Mouse (Mus musculus) retina, embryonic 14.5 days (tissue): ENCODE results near the gene Thap7.
"Not testable (repeated sequence)": the region's sequence is repeated elsewhere in the genome, so short reads cannot be mapped to it uniquely, and the experiment has no call there.

Experiments used
- DNase-seq: peaks from one replicate; pipeline ENCODE4 v3.0.0-alpha.2; 2015; ENCODE audit warnings: low spot score

Thap7 gene

DNA sequence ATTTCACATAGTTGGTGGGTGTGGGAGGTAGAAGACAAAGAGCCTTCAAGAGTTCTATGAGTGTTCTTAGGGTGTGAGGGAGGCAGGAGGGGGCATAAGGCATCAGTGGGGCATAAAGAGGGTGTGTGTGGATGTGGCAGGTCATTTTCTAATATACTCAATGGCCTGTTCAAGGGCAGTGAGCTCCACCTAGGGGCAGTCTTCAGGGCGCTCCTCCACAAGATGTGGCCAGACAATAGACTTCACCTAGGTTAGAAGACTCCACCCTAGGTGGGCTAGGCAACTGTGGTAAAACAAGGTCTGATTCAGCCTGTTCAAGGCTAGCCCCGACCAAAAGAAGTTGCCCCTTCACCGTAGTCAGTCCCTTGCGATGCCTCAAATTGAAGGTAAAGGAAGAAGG, 1.3 kb upstream of the Thap7 start:
- peak; percentile 45 for DNase-seq

DNA sequence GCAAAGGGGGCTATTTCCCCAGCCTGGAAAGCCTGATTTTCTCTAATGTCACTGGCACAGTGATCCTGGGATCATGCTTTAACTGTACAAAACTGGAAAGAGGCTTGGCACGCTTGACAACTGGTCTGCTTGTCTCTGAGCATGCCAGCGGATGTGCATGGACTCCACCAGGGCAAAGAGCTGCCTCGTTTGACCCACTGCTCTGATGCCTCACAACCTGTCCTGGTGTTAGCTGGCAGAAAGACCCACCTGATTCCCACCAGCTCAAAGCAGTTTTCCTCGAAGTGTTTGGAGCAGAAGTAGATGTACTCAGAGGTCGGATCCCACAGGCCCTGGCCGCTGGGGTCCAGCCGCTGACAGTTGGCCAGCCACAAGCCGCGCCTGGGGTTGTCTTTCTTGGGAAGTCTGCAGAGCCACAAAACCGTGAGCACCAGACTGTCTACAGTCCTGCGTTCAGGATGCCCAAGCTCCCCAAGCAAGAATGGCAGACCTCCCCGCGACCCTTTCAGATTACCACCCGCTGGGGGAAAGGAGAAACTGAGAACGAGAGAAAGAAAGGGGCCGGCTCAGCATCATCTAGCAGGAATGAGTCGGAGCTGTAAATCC, 852 bp downstream of the Thap7 start:
- no peak for DNase-seq

DNA sequence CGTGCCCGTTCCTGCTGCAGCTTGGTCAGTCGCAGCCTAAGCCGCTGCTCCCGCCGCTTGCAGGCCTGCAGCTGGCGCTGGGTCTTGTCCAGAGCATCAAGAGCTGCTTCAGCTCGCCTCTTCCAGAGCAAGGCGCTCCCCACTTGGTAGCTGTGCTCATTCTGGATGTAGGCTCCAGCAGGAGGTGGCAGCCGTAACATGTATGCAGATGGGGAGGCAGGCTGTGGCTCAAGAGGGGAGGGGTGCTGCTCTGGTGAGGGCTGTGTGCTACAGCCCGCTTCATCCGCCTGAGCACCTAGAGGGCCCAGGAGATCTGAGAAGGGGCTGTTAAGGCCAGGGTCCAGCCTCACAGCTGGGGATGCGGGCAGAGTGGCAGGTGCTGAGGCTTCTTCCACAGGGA, 2.7 kb downstream of the Thap7 start:
- no peak for DNase-seq

DNA sequence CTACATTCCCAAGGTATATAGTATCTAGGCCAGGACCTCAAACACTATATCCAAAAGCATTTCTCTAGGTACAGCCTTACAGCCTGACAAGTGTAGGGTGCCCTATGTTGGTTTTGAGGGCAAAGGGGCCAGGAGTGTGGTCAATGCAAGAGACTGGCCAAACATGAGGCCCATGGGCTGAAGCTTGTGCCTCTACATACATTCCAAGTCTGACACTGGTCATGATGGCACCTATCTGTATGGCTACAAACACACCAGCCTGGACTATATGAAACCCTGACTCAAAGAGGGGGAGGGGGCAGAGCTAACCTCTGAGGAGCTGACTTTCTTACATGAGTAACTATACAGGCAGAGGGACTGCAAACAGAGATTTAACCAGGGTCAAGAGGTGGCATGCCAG, 3.3 kb downstream of the Thap7 start:
- DNase-seq, result no peak

DNA sequence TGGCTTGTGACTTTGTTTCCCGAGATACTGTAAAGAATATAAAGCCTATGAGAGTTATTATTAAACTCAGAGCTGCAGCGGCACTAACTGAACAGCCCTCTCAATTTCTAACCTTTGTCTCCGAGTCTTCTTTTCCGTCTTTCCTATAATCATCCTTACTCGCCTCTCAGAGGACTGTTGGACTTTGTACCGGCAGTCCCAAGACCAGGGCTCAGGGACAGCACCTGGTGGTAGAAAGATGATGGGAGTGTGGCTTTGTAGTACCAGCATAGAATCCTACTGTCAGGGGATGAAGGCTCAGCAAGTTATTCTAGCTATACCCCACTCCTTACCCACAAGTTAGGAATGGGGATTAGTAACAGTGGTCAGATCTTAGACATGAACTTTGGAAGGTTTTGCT, 4.7 kb downstream of the Thap7 start:
- DNase-seq, result no peak

GRCm38 (mm10) chr16:17525524-17525923, 5.4 kb downstream of the Thap7 start:
- no peak for DNase-seq

DNA sequence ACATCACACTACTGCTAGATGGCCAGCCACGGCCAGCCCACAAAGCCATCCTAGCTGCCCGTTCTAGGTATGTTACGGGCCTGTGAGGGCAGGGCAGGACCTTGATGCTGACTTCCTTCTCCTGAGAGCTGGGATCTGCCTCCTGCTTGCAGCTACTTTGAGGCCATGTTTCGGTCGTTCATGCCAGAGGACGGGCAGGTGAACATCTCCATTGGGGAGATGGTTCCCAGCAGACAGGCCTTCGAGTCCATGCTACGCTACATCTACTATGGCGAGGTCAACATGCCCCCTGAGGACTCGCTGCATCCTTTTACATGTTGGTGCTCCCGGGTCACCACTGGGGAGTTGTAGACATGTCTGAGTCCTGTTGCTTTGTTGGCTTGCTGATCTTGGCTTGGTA, 6.8 kb downstream of the Thap7 start:
- DNase-seq, result no peak

DNA sequence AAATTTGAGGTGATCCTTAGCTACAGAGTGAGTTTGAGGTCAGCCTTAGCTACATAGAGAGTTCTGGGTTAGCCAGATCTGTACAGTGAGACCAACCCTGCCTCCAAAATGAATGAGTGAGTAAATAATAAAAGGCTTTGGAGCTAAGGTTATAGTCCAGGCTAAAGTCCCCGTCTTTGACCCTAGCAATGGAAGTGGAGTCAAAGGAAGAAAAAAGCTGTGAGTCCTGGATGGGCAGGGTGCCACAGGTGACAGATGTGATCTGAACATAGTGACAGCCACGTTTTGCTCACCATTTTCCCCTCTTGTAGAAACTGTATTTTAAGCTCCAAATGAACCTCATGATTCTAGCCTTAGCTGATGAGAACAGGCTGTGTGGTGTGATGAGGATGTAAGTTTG, 12.0 kb downstream of the Thap7 start:
- DNase-seq, result no peak

GRCm38 (mm10) chr16:17511431-17511830, 19.5 kb downstream of the Thap7 start:
- no peak for DNase-seq

- no peak for DNase-seq
Observed at GRCm38 (mm10) chr16:17510686-17511085, 20.2 kb downstream of the Thap7 start.

GRCm38 (mm10) chr16:17510143-17510542, 20.8 kb downstream of the Thap7 start:
- DNase-seq, result no peak

DNA sequence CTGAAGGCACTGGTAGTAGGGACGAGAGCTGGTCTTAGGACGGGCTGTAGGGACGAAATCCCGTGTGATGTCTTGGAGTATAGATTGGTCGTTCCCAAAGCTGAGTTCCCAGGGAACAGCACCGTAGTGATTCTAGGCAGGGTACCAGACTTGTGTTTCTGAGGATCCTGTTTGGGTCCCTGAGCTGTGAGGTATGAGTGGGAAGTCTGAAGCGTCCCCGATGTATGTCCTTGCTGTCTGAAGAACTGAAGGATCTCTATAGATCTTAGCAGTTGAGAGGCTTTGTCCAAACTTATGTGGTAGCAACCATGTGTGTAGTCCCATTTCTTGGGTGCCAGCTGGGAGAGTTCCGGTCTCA, 21.7 kb downstream of the Thap7 start:
- no peak for DNase-seq

DNA sequence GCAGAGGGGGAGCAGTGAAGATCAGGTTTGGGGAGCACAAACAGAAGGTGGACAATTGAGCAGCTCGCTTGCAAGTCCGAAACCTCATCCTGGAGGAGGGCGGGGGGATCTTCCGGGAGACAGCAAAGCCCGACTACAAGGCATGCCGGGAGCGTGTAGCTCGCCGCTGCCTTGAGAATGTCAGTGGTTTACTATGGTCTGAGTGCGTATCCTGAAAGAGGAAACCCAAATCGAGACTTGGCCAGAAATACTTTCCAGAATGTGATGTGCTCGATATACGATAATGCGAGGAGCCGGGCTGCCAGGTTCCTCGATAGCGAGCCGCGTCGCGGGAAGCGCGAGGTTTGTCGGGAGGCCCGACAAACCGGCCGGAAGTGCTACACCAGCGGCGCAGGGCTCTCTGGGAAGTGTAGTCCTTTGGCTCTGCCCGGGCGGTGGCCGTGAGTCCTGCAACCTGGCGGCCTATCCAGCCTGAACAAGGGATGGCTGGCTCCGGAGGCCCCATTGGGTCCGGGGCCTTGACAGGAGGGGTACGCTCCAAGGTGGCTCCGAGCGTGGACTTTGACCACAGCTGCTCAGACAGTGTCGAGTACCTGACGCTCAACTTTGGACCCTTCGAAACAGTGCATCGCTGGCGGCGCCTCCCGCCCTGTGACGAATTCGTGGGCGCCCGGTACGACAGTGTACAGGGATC, 22.2 kb downstream of the Thap7 start, which contains the start of gene Lztr1:
Gene Lztr1 (plus strand): TSS at position 143 of the 694 bp plus-strand sequence.
- peak; percentile 92 for DNase-seq

GRCm38 (mm10) chr16:17508031-17508430, 22.9 kb downstream of the Thap7 start:
- DNase-seq, result not testable (repeated sequence)

DNA sequence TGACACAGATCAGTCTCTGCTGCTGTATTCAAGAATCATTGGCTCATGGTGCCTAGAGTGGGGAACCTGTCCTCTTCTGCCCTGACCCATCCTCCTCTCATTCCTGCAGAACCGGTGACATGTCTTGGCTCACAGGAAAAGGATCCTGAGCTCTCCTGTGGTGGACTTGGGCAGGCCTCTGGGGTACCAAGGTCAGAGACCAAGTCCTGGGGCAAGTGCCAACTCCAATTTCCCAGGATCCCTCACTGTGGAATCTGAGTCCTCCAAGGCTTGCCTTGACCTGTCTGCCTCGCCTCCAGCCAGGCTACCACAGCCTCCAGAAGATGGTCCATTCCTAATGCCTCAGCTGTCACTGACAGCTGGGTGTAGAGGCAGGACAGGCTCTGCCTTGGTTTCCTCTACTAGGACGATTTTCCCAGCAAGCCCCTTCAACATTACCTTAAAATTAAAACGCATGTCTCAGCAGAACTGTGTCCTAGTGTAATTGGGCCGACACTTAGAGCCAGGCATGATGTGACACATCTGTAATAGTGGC, 23.9 kb downstream of the Thap7 start:
- DNase-seq, result no peak

DNA sequence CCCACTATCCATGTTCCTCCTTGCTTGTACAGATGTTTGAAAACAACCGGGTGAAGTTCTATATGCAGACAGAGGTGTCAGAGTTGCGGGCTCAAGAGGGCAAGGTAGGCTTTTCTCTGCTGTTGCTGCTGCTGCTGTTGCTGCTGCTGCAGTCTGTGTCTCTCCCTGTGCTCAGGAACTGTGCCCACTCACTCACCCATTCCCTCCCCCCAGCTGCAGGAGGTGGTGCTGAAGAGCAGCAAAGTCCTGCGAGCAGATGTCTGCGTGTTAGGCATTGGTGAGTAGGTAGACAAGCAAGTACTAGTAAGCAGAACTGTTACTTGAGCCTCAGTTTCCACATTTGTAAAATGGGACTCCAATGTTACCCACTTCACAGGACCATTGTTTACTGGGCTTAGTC, 28.3 kb downstream of the Thap7 start:
- no peak for DNase-seq

DNA sequence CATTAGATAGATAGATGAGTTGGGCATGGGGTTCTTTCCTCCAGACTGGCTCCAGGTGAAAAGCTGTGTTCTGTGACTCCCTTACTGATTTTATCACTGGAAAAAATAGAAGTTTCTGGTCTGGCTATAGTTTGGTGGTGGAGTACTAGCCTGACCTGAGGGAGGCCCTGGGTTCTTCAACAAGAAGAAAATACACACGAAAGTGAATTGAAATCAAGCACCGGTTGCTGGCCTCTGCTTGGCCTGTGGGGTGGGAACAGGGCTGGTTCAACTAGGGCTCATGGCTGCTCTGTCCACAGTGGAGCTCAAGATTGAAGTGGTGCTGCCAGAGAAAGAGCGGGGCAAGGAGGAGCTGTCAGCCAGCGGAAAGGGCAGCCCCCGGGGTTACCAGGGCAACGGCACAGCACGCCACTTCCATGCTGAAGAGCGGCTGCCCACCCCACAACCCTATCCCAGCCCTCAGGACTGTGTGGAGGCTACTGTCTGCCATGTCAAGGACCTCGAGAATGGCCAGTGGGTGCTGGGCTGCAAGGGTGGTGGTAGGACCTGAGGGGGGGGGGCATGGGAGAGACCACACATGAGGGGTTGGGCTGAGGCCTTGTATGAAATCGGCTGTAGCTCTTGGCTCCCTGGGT, 31.6 kb downstream of the Thap7 start:
- DNase-seq, result peak; percentile 64

GRCm38 (mm10) chr16:17496499-17497305, 34.2 kb downstream of the Thap7 start:
- DNase-seq, result no peak

- peak; percentile 10 for DNase-seq
Observed at GRCm38 (mm10) chr16:17491896-17492561, 38.9 kb downstream of the Thap7 start.

GRCm38 (mm10) chr16:17491154-17491553, 39.8 kb downstream of the Thap7 start:
- no peak for DNase-seq

- peak; percentile 40 for DNase-seq
Observed at GRCm38 (mm10) chr16:17489469-17490111, 41.3 kb downstream of the Thap7 start, which contains the start of gene Aifm3. TSS of gene Aifm3 (plus strand) at chr16:17489611.
